Mouse (Mus musculus) frontal cortex, postnatal 36 days (tissue): ENCODE measurements around the gene Bex1.
"Not testable (repeated sequence)": the region's sequence is repeated elsewhere in the genome, so short reads cannot be mapped to it uniquely, and the experiment has no call there.

ENCODE experiments used
- DNase-seq, 2 experiments: peaks; one replicate each; pipeline ENCODE4 v3.0.0; 2022; ENCODE audit warnings: low spot score in 2 of 2

Gene Bex1

DNA sequence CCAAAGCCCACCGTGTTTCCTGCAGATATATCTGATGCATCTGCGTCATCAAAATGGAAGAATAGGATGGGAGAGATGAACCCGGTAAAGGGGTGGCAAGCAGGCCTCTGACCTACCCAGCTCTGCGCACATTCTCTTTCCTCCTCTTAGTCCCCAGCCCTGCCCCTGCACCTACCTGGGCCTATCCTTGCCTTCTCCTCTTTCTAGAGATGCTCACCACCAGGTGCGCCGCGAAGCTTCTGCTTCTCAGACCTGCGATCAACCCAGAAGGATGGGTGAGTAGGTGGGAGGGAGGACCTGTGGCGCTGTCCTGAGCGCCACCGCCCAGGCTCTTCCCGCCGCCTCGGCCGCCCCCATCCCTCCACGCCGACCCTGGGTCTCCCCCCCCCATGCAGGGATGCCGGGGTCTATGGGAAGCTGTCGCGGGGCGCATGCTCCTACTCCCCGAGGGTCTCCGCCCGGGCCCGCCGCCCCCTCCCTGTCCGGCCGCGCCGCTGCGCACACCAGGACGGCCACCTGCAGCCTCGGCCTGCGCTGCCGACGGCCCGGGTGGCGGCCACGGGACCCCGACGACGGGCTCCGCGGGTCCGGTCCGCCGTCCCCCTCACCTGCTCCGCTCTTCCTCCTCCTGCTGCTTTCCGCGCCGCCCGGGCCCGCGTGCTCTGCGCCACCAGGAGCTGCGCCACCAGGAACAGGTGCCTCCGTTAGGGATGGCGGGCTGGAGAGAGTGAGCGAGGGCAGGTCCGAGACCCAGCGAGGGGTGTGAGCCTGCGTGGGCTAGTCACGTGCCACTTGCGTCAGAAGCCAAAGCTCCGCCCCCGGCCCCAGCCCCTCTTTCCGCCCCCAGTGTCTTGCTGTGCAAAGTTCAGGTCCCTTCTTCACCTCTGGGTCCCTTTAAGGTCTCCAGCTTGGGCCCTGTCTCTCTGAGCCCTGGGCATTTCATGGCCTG is at the start of gene Bex1, which contains the start of gene Tceal7:
Bex1 (minus strand) TSS at position 785 of the 949 bp plus-strand sequence.
Tceal7 (plus strand) TSS at position 51 of the 949 bp plus-strand sequence.
- not testable (repeated sequence) for DNase-seq

GRCm38 (mm10) chrX:136252023-136252729 is 36.9 kb upstream of the Bex1 start:
- DNase-seq: no peak

- no peak for DNase-seq
These were observed 34.4 kb upstream of the Bex1 start for GRCm38 (mm10) chrX:136249671-136250070.

GRCm38 (mm10) chrX:136248811-136249210 is 33.5 kb upstream of the Bex1 start:
- DNase-seq: no peak

- DNase-seq: peak in 1 of 2 experiments; percentile 1
These were observed 30.3 kb upstream of the Bex1 start for GRCm38 (mm10) chrX:136245521-136246071.

DNA sequence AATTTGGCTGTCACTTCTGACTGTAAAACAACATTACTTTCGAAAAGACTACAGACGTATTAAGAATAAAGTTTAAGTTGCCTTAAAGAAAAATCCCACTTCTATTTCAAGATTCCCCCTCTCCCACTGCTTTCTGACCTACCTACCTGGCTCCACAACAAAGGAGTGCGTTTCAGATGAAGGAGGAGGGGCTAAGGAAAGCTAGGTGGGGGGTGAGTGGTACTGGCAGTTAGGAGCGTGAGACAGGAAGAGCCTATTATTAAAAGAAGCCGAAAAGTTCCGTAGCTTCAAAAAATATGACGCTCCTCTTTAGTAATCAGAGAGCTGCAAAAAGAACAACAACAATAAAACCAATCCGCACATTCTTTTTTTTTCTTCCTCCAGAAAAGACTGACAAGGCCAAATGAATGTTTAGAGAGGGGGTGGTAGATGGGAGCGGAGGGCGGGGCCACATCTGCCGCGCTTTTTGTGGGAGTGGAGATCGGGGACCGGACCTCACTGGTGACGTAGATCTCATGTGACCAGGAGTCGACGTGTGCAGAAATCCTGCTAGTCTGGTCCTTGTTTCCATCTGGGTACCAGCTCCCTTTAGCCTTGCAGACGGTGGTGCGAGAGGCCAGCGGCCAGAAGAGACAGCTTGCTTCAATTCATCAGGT is 29.4 kb upstream of the Bex1 start, which contains the start of gene Tceal9:
Tceal9 (plus strand) TSS at position 506 of the 656 bp plus-strand sequence.
- peak; percentile 51 to 70 for DNase-seq

GRCm38 (mm10) chrX:136243181-136243580 is 27.9 kb upstream of the Bex1 start:
- no peak for DNase-seq

DNA sequence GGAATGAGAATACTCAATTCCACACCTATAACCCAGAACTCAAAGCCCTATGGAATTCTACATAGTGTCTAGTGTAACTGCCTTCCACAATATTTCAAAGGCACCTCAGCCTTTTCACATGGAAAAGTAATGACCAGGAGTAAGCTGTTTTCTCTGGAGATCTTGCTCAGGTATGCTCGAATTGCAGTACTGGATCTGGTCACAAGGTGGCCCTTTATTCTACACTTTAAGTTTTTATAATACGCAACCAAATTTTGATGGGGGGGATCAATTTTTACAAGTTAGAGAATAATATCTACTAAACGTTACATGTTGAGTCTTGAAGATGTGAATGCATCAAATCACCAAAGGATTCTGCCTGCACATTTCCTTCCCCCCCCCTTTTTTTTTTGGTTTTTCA is 22.8 kb upstream of the Bex1 start:
- DNase-seq: peak; percentile 7 to 48

DNA sequence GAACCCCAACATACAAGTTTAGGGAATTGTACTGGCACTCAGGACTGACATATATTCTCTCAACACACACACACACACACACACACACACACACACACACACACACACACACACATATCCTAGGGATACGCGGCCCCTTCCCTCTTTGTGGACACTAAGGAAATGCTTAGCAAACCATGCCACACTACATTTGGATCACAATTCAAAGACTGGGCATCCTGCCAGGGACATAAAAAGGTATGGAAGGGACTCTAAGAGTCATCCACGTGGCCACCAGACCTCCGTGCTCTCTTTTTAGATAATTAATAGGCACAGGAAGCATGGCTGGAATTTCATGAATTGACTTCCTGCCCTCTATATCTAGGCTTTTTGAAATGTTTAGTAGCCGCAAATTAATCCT is 12.5 kb upstream of the Bex1 start:
- DNase-seq: no peak

DNA sequence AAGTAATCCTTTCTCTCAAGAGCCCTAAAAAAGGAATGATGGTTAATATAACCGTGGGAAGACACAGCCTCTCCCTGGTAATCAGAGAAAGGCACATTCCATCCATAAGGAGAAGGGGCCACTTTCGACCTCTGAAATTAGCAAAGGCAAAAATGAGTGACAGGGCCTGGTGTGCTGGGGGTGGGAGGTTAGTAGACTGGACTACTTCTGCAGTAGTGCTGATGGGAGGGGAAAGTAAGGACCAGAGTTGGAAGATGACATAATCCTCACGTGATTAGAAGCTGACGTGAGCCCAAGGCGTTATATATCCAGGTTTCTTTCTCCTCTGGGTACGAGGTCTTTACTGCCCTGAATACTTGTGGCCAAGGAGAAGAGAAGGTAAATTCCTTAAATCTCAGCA is 8.4 kb upstream of the Bex1 start:
- DNase-seq: no peak

GRCm38 (mm10) chrX:136216303-136216702 is 990 bp upstream of the Bex1 start:
- DNase-seq: no peak

DNA sequence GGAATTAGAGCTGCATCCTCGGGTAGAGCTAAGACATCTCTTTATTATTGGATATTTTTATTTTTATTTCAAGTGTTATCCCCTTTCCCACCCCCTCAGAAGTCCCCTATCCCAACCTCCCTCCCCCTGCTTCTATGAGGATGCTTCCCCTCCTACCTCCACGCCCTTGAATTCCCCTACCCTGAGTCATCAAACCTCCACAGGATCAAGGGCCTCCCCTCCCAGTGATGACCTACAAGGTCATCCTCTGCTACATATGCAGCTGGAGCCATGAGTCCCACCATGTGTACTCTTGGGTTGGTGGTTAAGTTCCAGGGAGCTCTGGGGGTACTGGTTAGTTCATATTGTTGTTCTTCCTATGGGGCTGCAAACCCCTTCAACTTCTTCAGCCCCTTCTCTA is 1.9 kb downstream of the Bex1 start:
- DNase-seq: no peak

DNA sequence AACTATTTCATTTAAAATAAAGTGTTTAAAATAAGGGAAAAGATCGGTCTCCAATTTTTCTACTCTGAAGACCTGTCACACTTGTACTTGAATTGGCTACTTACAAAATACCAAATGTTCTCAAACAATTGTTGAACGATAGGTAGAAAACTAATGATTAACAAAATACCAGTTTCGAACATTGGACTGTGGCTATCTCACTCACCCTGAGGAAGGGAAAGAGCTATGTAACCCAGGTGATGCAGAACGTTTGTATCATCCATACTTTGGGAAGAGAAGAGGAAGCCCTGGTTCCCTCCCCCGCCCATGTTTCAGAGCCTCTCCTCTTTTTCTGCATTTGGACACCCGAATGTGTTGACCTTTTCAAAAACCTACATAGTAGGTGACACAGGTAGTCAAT is 10.9 kb downstream of the Bex1 start:
- DNase-seq: no peak

GRCm38 (mm10) chrX:136203664-136204066 is 11.6 kb downstream of the Bex1 start, which contains the start of gene Tceal5:
Tceal5 (minus strand) TSS chrX:136203876.
- peak; percentile 54 to 68 for DNase-seq

DNA sequence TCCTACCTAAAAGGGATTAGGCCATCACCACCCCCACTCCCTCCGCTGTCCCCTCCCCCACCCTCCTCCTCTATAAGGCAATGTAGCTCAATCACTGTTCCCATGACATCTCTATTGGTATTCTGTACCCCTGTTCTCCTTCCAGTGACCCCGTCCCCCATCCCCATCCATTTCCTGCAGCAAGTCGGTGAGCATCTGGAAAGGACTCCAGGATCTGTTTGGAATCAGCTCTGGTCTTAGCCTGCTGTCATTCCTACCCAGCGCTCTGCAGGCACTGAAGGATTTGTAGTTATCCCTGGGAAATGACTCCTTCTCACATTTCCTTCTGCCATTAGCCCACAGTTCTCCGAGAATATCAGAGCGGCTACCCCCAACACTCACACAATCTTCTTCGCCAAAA is 12.1 kb downstream of the Bex1 start:
- DNase-seq: no peak

DNA sequence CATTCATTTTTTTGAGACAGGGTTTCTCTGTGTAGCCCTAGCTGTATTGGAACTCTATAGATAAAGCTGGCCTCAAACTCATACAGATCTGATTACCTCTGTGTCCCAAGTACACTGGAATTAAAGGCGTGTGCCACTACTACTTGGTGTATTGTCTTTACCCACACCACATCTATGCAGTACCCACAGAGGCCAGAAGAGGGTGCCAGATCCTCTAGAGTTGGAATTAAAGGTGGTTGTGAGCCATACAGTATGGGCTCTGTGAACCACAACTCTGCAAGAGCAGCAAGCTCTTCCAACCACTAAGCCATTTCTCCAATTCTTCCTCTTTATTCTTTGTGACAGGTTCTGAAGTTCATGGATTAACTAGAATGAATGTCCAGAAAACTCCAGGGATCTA is 18.4 kb downstream of the Bex1 start:
- DNase-seq: no peak

- DNase-seq: no peak
These were observed 19.9 kb downstream of the Bex1 start for GRCm38 (mm10) chrX:136195193-136195944.

GRCm38 (mm10) chrX:136183107-136183506 is 32.2 kb downstream of the Bex1 start:
- DNase-seq: no peak

DNA sequence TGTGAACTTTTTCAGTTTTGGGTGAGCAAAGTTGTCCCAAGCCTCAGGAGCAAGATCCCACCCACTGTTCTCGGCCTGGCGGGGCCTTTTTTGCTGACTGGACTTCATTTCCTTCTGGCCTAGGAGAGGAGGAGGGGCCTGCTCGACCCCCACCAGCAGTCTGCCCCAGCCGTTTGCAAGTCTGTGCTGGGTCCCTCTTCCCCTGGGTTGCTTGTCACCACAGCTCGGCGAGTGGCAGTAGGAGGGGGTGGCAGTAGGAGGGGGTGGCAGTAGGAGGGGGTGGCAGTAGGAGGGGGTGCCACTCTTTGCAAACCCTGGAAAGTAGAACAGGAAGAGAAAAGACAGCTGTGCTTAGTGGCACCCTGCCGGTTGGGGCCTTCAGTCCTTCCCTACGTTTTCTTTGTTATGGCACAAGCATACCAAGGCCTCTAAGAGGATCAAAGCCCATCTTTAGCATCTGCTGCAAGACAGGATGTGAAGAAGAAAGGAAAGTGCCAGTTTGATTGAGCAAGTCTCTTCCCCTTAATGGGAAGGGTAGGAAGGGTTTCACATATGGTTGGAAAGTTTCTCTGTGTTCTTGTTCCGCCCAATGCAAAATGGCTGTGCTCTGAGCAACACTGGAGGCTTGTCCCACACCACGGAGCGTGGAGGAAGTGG is 34.3 kb downstream of the Bex1 start:
- DNase-seq: no peak

DNA sequence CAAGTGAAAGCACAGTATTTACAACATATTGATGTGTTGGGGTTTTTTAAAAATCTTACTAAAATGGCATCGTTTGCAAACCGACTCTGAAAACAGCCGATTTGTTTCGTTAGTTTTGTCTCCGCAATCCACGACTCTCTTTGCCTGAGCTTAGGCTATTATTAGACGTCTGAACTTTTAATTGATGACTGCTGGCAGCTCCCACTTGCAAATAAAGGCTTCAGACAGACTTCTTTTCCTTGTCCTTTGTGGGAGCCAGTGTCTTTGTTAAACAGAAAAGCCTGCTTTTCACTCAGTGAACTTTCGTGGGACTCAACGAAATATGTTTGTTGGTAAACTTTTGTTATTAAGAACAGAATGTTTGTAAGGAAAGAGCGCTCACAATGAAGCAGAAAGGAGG is 42.5 kb downstream of the Bex1 start:
- DNase-seq: no peak
